Mouse (Mus musculus) thymus, postnatal 4 days (tissue): ENCODE data around the gene Klc4.
A peak's percentile ranks its signal among the peaks of the same experiment; 100 is the strongest.

Source experiments
- DNase-seq: peaks from one replicate; pipeline ENCODE4 v3.0.0; 2021

Gene Klc4

GRCm38 (mm10) chr17:46645561-46646321, at the start of gene Klc4, which contains the start of gene Mrpl2:
Gene Klc4, minus strand, starts transcription at chr17:46646022.
Gene Mrpl2, plus strand, starts transcription at chr17:46646229.
- DNase-seq = peak; percentile 99

GRCm38 (mm10) chr17:46694517-46695063, 48.8 kb upstream of the Klc4 start:
- DNase-seq = no peak

- no peak for DNase-seq
Observed at GRCm38 (mm10) chr17:46691390-46691789, 45.6 kb upstream of the Klc4 start.

GRCm38 (mm10) chr17:46690665-46691064, 44.8 kb upstream of the Klc4 start:
- no peak for DNase-seq

- DNase-seq = no peak
Observed at GRCm38 (mm10) chr17:46685913-46686312, 40.1 kb upstream of the Klc4 start.

GRCm38 (mm10) chr17:46682654-46683389, 37.0 kb upstream of the Klc4 start:
- no peak for DNase-seq

- DNase-seq = no peak
Observed at GRCm38 (mm10) chr17:46681466-46682118, 35.8 kb upstream of the Klc4 start.

GRCm38 (mm10) chr17:46680760-46681373, 35.0 kb upstream of the Klc4 start, which contains the start of gene Klhdc3:
Gene Klhdc3, minus strand, starts transcription at chr17:46680914.
- DNase-seq = peak; percentile 99

- DNase-seq = peak; percentile 73
Observed at GRCm38 (mm10) chr17:46679843-46680759, 34.3 kb upstream of the Klc4 start.

- DNase-seq = no peak
Observed at GRCm38 (mm10) chr17:46678911-46679310, 33.1 kb upstream of the Klc4 start.

- DNase-seq = no peak
Observed at GRCm38 (mm10) chr17:46678416-46678815, 32.6 kb upstream of the Klc4 start, which contains the start of gene Mea1. Gene Mea1, plus strand, starts transcription at chr17:46678793.

GRCm38 (mm10) chr17:46674530-46675283, 28.9 kb upstream of the Klc4 start:
- no peak for DNase-seq

GRCm38 (mm10) chr17:46673850-46674529, 28.2 kb upstream of the Klc4 start, which contains the start of gene Rrp36:
Gene Rrp36, minus strand, starts transcription at chr17:46674352.
- DNase-seq = peak; percentile 89

- DNase-seq = no peak
Observed at GRCm38 (mm10) chr17:46669911-46670310, 24.1 kb upstream of the Klc4 start.

GRCm38 (mm10) chr17:46667712-46668111, 21.9 kb upstream of the Klc4 start:
- no peak for DNase-seq

- no peak for DNase-seq
Observed at GRCm38 (mm10) chr17:46662730-46663129, 16.9 kb upstream of the Klc4 start.

GRCm38 (mm10) chr17:46661981-46662380, 16.2 kb upstream of the Klc4 start:
- DNase-seq = no peak

GRCm38 (mm10) chr17:46661351-46661750, 15.5 kb upstream of the Klc4 start:
- no peak for DNase-seq

- DNase-seq = no peak
Observed at GRCm38 (mm10) chr17:46656054-46656453, 10.2 kb upstream of the Klc4 start.
